Mouse (Mus musculus) MN1 (cell line): ENCODE data around the gene Adcyap1.
A peak's percentile ranks its signal among the peaks of the same experiment; 100 is the strongest.

Experiments
- DNase-seq: peaks from one replicate; pipeline ENCODE4 v3.0.0-alpha.2; 2016; ENCODE audit warnings: low spot score

Gene Adcyap1

GRCm38 (mm10) chr17:93198717-93199116 is at the start of gene Adcyap1:
Adcyap1 (plus strand) TSS chr17:93199017.
- DNase-seq, result no peak

DNA sequence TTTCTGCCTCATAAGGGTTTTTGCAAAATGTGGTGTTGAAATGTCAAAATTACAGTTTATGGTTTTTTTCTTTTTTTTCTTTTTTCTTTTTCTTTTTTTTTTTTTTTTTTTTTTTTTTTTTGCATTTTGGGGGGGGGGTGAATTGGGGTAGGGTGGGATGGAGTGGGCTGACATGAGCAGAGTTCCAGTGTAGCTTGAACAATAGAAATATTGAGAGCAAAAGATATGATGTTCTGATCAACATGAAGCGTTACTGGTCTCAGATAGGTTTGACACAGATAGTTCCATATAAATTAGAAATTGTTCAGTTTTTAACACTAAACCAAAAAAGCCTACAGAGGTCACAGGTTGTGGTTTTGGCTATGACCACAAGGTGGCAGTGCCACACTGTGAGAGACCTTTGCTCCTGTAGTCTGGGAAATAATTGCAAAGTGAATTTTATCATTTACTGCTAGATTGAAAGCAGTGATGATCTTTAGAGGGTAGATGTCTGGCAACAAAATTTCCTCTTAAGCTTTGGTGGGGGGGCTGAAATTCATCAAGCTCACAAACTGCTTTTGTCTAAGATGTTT is 40.5 kb upstream of the Adcyap1 start:
- DNase-seq, result peak; percentile 29

DNA sequence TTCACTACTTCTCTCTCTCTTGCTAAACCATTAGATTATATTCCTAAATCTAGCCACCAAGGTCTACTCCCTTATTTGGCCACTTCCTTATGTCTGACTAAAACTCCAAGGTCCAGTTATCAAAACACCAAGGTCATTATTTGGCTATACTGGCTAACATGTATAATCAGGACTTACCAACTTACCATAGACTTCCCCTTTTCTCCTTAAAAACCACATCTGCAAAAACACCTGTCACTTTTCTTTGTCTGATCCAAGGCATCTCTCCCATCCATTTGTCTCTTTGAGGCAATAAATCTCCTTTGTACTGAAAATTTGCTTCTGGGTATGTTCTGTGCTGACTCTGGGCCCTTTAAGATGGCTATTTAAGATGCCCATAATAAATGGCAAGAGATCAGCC is 29.2 kb upstream of the Adcyap1 start:
- DNase-seq, result no peak

DNA sequence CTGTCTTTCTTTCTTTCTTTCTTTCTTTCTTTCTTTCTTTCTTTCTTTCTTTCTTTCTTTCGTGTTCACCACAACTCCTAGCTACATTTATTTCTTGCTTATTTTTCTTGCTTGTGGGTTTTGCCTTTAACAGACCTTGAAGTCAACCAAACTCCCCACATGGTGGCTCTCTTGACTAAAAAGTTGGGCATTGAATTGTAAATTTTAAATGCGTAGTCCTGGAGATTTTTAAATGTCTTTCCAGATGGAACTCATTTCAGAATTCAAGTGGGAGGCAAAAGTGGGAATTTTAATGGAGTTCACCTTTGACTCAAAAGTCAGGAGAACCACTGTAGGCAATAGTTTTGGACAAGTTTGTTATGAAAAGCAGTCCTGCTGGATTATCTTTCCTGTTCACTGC is 2.0 kb upstream of the Adcyap1 start:
- no peak for DNase-seq

DNA sequence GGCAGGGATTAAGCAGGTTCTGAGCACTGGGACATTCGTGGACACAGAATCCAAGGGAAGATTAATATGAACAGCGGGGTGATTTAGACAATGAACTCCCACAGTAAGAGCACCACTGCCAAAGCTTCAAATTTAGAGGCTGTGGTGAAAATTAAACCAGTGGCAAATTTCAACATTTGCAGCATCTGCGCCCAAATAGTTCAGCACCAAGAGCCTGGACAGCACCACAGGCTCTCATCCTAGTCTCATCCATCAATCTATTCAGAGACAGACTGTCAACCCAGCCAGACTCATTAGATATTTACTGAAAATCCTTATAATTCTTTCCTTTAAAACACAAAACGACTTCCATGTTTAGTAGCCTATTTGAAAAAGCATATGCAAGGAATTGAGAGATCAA is 604 bp upstream of the Adcyap1 start:
- no peak for DNase-seq

GRCm38 (mm10) chr17:93199218-93199617 is 401 bp downstream of the Adcyap1 start:
- DNase-seq, result no peak

DNA sequence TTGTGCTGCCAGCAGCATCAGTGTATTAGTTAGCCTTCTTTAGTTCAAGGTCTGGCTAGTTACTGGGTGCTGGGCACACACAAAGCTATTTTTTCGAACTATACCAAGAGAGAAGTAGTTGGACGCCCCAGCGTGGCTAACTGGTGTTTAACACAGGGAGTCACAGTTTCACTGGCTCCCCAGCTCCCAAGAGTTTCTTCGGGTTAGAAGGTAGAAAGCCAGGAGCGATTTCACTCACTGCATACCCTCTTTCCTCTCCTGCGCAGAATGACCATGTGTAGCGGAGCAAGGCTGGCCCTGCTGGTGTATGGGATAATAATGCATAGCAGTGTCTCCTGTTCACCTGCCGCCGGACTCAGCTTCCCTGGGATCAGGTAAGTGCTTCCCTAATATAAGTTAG is 930 bp downstream of the Adcyap1 start:
- no peak for DNase-seq

DNA sequence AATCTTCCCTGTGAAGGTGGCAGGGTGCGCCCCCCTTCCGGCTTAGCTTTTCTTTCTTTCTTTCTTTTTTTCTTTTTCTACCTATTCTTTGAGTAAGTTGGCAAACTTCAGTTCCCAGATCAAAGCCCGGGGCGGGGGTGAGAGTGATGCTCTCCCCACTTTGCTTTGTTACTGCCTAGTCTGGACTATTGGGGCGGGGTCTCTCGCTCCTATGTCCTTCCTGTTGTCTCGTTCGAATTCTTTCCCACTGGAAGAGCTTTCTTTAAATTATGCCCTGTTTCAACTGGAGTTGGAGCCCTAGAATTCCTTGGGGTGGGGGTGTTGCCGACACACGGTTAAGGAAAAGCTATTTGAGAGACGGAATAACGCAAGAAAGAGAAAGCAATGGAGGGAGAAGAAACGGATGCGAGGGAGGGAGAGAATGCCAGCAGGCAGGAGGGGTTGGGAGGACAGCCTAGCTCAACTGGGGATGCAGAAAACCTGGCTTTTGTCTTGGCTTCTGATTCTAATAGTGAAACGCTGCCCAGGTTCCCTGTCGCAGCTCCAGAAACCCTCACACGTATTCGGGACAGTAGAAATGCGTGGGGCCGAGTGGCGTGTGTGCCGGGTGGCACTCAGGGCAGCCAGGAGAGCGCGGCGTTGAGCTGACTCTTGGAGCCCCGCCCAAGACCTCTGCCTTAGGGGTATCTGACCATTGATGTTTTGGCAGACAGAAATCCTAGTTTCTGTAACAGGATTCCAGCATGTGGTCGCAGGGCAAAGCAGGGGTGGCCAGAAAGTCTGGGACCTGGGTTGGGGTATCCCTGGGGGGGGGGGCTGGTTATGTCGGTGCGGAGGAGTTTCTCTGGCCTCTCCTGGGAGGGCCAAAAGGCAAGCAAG is 1.8 kb downstream of the Adcyap1 start:
- DNase-seq, result no peak

GRCm38 (mm10) chr17:93201265-93201925 is 2.6 kb downstream of the Adcyap1 start:
- no peak for DNase-seq

GRCm38 (mm10) chr17:93202165-93203075 is 3.6 kb downstream of the Adcyap1 start:
- no peak for DNase-seq

DNA sequence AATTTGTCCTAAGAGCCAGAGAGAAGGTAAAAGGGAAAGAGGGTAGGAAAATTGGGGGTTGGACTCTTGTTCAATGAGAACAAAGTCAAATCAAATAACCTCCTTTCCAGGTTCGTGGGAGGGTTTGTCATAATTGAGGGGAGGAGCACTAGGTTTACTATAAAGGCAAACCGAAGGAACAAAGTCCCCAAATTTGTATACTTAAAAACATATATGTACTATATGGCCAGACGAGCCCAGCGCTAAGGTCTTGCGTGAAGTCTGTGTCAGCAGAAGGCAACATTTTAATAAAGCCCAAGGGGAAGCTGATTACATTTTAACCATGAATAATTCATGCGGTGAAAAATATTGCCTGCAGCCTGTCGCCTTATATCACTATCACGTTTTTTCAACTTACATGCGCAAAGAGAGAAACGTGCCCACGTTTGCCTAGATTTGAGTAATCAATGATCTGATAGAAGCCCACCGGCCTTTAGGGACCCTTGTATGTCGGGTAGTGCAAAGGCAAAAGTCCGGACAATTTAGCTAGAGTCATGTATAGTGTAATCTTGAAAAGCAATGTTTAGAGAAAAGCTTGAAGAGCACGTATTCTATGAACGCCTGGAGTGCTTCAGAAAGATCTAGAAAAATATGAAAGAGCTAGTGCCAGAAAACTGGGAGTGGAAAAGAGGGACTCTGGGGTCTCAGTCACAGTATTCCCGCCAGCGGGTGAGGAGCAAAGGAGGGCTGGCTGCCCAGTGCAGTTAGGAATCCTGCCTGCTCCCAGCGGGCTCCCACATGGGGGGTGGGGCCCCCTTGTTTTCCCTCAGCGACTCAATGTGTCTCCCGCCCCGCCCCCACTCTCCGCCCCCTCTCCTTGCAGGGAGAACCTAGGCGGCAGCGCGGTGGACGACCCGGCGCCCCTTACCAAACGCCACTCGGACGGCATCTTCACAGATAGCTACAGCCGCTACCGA is 4.5 kb downstream of the Adcyap1 start:
- no peak for DNase-seq

- DNase-seq, result no peak
Measured at GRCm38 (mm10) chr17:93217785-93218184, 19.0 kb downstream of the Adcyap1 start.

GRCm38 (mm10) chr17:93218640-93219039 is 19.8 kb downstream of the Adcyap1 start:
- DNase-seq, result no peak

DNA sequence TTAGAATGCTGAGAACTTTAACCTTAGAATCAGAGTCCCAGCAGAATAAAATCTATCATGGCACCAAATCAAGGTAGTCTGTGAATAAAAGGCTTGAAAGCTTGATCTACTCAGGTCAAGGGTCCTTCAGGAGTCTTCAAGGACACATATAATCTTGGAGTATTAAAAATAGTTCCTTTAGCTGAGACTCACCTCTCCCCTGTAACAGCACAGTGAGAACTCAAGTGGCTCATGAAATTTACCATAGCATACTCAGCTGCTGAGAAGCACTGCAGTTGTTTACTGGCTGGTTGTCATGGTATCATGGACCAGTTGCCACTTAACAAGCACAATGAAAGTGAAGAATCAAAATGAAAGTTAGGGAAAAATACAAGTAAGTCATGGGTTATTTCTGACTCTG is 38.5 kb downstream of the Adcyap1 start:
- DNase-seq, result no peak
